Mouse (Mus musculus): ENCODE results near the gene Arhgap45. TPM values are rescaled to one million over a fixed set of nuclear protein-coding genes. Genes with fewer than 3 reads are reported as not detected.

The Arhgap45 gene
- 1.7 and 2.2 TPM in 2 replicates for polyA plus RNA-seq (2015; fragmentation: Nextera tagmentation; extraction: Ambion mirVana)

- H3K9me3 ChIP-seq (ENCODE audit: control insufficient read depth, low read length) = peaks cover 4% of the 10 kb centered on the region; the same call in 1 of the 2 replicates
- H3K4me1 ChIP-seq (ENCODE audit: control insufficient read depth, insufficient read depth, low read depth, low read length) = no peaks in the 10 kb centered on the region
- H3K4me3 ChIP-seq (ENCODE audit: low read length) = no peak within 1 kb of the TSS
- peaks cover 42% of the 10 kb centered on the region for H3K27me3 ChIP-seq (replicated peaks; ENCODE audit: control insufficient read depth, insufficient read depth, low read length)
- no peak for ATAC-seq
- no peak within 1 kb of the TSS for H3K4me2 ChIP-seq (ENCODE audit: low read length)
- WGBS = 74% methylated on average over 11 of the region's 11 CpGs
- H3K27ac ChIP-seq (ENCODE audit: low read depth, low read length) = no peak within 1 kb of the TSS
- H3K36me3 ChIP-seq (ENCODE audit: control insufficient read depth, insufficient read depth, low read length) = peaks cover 6% of the 10 kb centered on the region
- no peak within 1 kb of the TSS for H3K9ac ChIP-seq (ENCODE audit: low read depth, low read length)
These were observed at the start of gene Arhgap45 for GRCm38 (mm10) chr10:80016511-80016910. Gene Arhgap45 (plus strand): TSS chr10:80016653.

GRCm38 (mm10) chr10:79966886-79967400, 49.5 kb upstream of the Arhgap45 start:
- H3K27me3 ChIP-seq (replicated peaks; ENCODE audit: control insufficient read depth, insufficient read depth, low read length) = peaks cover 19% of the 10 kb centered on the region
- H3K4me3 ChIP-seq (ENCODE audit: low read length) = no peak overlapping the region
- no peak for ATAC-seq
- H3K4me2 ChIP-seq (ENCODE audit: low read length) = no peak overlapping the region
- 93% methylated on average over 5 of the region's 5 CpGs for WGBS
- no peak overlapping the region for H3K9ac ChIP-seq (ENCODE audit: low read depth, low read length)
- H3K36me3 ChIP-seq (ENCODE audit: control insufficient read depth, insufficient read depth, low read length) = peaks cover 32% of the 10 kb centered on the region
- peaks cover 7% of the 10 kb centered on the region for H3K4me1 ChIP-seq (ENCODE audit: control insufficient read depth, insufficient read depth, low read depth, low read length)
- H3K9me3 ChIP-seq (ENCODE audit: control insufficient read depth, low read length) = no peaks in the 10 kb centered on the region
- no peak overlapping the region for H3K27ac ChIP-seq (ENCODE audit: low read depth, low read length)

- ATAC-seq = no peak
- H3K27me3 ChIP-seq (replicated peaks; ENCODE audit: control insufficient read depth, insufficient read depth, low read length) = peaks cover 23% of the 10 kb centered on the region
These were observed 48.3 kb upstream of the Arhgap45 start for GRCm38 (mm10) chr10:79968181-79968580.

GRCm38 (mm10) chr10:79969124-79969568, 47.3 kb upstream of the Arhgap45 start:
- Histone ChIP-seq H3K4me1 (ENCODE audit: control insufficient read depth, insufficient read depth, low read depth, low read length) (peaks cover 7% of the 10 kb centered on the region), H3K27ac (ENCODE audit: low read depth, low read length) (no peak overlapping the region; the same call in 1 of the 2 replicates), H3K9ac (ENCODE audit: low read depth, low read length) (no peak overlapping the region), H3K36me3 (ENCODE audit: control insufficient read depth, insufficient read depth, low read length) (peaks cover 30% of the 10 kb centered on the region), H3K4me2 (ENCODE audit: low read length) (no peak overlapping the region), H3K27me3 (replicated peaks; ENCODE audit: control insufficient read depth, insufficient read depth, low read length) (peaks cover 23% of the 10 kb centered on the region), H3K9me3 (ENCODE audit: control insufficient read depth, low read length) (no peaks in the 10 kb centered on the region), H3K4me3 (ENCODE audit: low read length) (no peak overlapping the region)
- WGBS = 8% methylated on average over 3 of the region's 3 CpGs
- no peak for ATAC-seq

More at GRCm38 (mm10) chr10:79968181-79968580, 48.3 kb upstream of the Arhgap45 start:
- H3K27ac ChIP-seq (ENCODE audit: low read depth, low read length) = no peak overlapping the region
- H3K4me3 ChIP-seq (ENCODE audit: low read length) = no peak overlapping the region
- H3K9ac ChIP-seq (ENCODE audit: low read depth, low read length) = no peak overlapping the region
- H3K9me3 ChIP-seq (ENCODE audit: control insufficient read depth, low read length) = no peaks in the 10 kb centered on the region
- 71% methylated on average over 1 of the region's 1 CpGs for WGBS
- H3K4me1 ChIP-seq (ENCODE audit: control insufficient read depth, insufficient read depth, low read depth, low read length) = peaks cover 7% of the 10 kb centered on the region
- peaks cover 25% of the 10 kb centered on the region for H3K36me3 ChIP-seq (ENCODE audit: control insufficient read depth, insufficient read depth, low read length)
- H3K4me2 ChIP-seq (ENCODE audit: low read length) = no peak overlapping the region

GRCm38 (mm10) chr10:79970415-79971182, 45.9 kb upstream of the Arhgap45 start, which contains the start of gene Grin3b:
Gene Grin3b (plus strand): TSS chr10:79970715.
- ATAC-seq = peak; percentile 18; the same call in 1 of the 2 replicates
- Histone ChIP-seq H3K4me2 (ENCODE audit: low read length) (peak within 1 kb of the TSS; percentile 72), H3K36me3 (ENCODE audit: control insufficient read depth, insufficient read depth, low read length) (peaks cover 30% of the 10 kb centered on the region), H3K4me3 (ENCODE audit: low read length) (peak within 1 kb of the TSS; percentile 42), H3K9me3 (ENCODE audit: control insufficient read depth, low read length) (no peaks in the 10 kb centered on the region), H3K9ac (ENCODE audit: low read depth, low read length) (peak within 1 kb of the TSS; percentile 64), H3K27me3 (replicated peaks; ENCODE audit: control insufficient read depth, insufficient read depth, low read length) (peaks cover 23% of the 10 kb centered on the region), H3K4me1 (ENCODE audit: control insufficient read depth, insufficient read depth, low read depth, low read length) (peaks cover 7% of the 10 kb centered on the region), H3K27ac (ENCODE audit: low read depth, low read length) (no peak within 1 kb of the TSS)
- WGBS = 8% methylated on average over 36 of the region's 47 CpGs

- 4% methylated on average over 21 of the region's 21 CpGs for WGBS
- H3K4me1 ChIP-seq (ENCODE audit: control insufficient read depth, insufficient read depth, low read depth, low read length) = peaks cover 7% of the 10 kb centered on the region
These were observed 45.3 kb upstream of the Arhgap45 start for GRCm38 (mm10) chr10:79971183-79971497.

GRCm38 (mm10) chr10:79972831-79973230, 43.6 kb upstream of the Arhgap45 start:
- no peak for ATAC-seq
- no peak overlapping the region for H3K4me3 ChIP-seq (ENCODE audit: low read length)
- H3K27ac ChIP-seq (ENCODE audit: low read depth, low read length) = no peak overlapping the region
- H3K27me3 ChIP-seq (replicated peaks; ENCODE audit: control insufficient read depth, insufficient read depth, low read length) = peaks cover 23% of the 10 kb centered on the region
- H3K9me3 ChIP-seq (ENCODE audit: control insufficient read depth, low read length) = no peaks in the 10 kb centered on the region
- peaks cover 7% of the 10 kb centered on the region for H3K4me1 ChIP-seq (ENCODE audit: control insufficient read depth, insufficient read depth, low read depth, low read length)
- H3K4me2 ChIP-seq (ENCODE audit: low read length) = no peak overlapping the region
- WGBS = 65% methylated on average over 14 of the region's 14 CpGs
- peaks cover 33% of the 10 kb centered on the region for H3K36me3 ChIP-seq (ENCODE audit: control insufficient read depth, insufficient read depth, low read length)
- no peak overlapping the region for H3K9ac ChIP-seq (ENCODE audit: low read depth, low read length)

More at GRCm38 (mm10) chr10:79971183-79971497, 45.3 kb upstream of the Arhgap45 start:
- Histone ChIP-seq H3K36me3 (ENCODE audit: control insufficient read depth, insufficient read depth, low read length) (peaks cover 32% of the 10 kb centered on the region), H3K9ac (ENCODE audit: low read depth, low read length) (peak overlapping the region; percentile 64), H3K27me3 (replicated peaks; ENCODE audit: control insufficient read depth, insufficient read depth, low read length) (peaks cover 23% of the 10 kb centered on the region), H3K4me3 (ENCODE audit: low read length) (peak overlapping the region; percentile 42), H3K4me2 (ENCODE audit: low read length) (peak overlapping the region; percentile 72), H3K27ac (ENCODE audit: low read depth, low read length) (no peak overlapping the region), H3K9me3 (ENCODE audit: control insufficient read depth, low read length) (no peaks in the 10 kb centered on the region)
- ATAC-seq = peak; percentile 12; the same call in 1 of the 2 replicates

- peaks cover 7% of the 10 kb centered on the region for H3K4me1 ChIP-seq (ENCODE audit: control insufficient read depth, insufficient read depth, low read depth, low read length)
- H3K36me3 ChIP-seq (ENCODE audit: control insufficient read depth, insufficient read depth, low read length) = peaks cover 45% of the 10 kb centered on the region
- no peak overlapping the region for H3K4me2 ChIP-seq (ENCODE audit: low read length)
- no peak overlapping the region for H3K27ac ChIP-seq (ENCODE audit: low read depth, low read length)
- no peak overlapping the region for H3K9ac ChIP-seq (ENCODE audit: low read depth, low read length)
- ATAC-seq = no peak
- no peaks in the 10 kb centered on the region for H3K9me3 ChIP-seq (ENCODE audit: control insufficient read depth, low read length)
- WGBS = 90% methylated on average over 21 of the region's 21 CpGs
- H3K27me3 ChIP-seq (replicated peaks; ENCODE audit: control insufficient read depth, insufficient read depth, low read length) = peaks cover 21% of the 10 kb centered on the region
- no peak overlapping the region for H3K4me3 ChIP-seq (ENCODE audit: low read length)
These were observed 42.4 kb upstream of the Arhgap45 start for GRCm38 (mm10) chr10:79974087-79974486.

- H3K36me3 ChIP-seq (ENCODE audit: control insufficient read depth, insufficient read depth, low read length) = peaks cover 46% of the 10 kb centered on the region
- ATAC-seq = no peak
- no peak overlapping the region for H3K9ac ChIP-seq (ENCODE audit: low read depth, low read length)
- peaks cover 18% of the 10 kb centered on the region for H3K27me3 ChIP-seq (replicated peaks; ENCODE audit: control insufficient read depth, insufficient read depth, low read length)
- H3K27ac ChIP-seq (ENCODE audit: low read depth, low read length) = no peak overlapping the region
- peaks cover 7% of the 10 kb centered on the region for H3K4me1 ChIP-seq (ENCODE audit: control insufficient read depth, insufficient read depth, low read depth, low read length)
- WGBS = 92% methylated on average over 8 of the region's 8 CpGs
- H3K4me2 ChIP-seq (ENCODE audit: low read length) = no peak overlapping the region
- no peak overlapping the region for H3K4me3 ChIP-seq (ENCODE audit: low read length)
- H3K9me3 ChIP-seq (ENCODE audit: control insufficient read depth, low read length) = no peaks in the 10 kb centered on the region
These were observed 41.8 kb upstream of the Arhgap45 start for GRCm38 (mm10) chr10:79974668-79975067.

All from hindbrain, embryonic 16.5 days (tissue).